Mouse (Mus musculus): ENCODE measurements at regions not wholly inside any gene's neighbourhood (a gene's known extent, or its start where the extent isn't known, plus 50 kb on each side); places are given as distances from the start of the nearest gene placed in this dataset.

DNA sequence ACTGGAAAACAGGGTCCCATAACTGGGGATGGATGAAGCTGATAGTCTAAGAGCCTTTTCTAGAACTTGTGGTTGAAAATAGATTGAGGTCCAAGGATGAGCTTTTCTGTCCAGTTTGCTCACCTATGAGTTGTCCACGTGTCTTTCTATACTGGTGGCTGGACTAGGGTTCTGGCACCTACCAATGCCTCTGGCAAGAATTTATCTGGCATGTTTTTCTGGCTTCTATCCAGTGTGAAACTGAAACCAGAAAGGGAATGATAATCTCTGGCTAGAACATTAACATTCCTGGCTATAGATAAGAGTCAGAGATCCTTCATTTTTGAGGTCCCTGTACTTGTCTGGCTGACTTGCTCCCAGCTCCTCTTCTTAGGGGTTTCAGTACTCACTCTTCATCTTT, 1534.0 kb upstream of the Got2 start:
- no peak for ATAC-seq (ENCODE audit: insufficient number of reproducible peaks, insufficient read depth, low FRiP score, low read depth)

DNA sequence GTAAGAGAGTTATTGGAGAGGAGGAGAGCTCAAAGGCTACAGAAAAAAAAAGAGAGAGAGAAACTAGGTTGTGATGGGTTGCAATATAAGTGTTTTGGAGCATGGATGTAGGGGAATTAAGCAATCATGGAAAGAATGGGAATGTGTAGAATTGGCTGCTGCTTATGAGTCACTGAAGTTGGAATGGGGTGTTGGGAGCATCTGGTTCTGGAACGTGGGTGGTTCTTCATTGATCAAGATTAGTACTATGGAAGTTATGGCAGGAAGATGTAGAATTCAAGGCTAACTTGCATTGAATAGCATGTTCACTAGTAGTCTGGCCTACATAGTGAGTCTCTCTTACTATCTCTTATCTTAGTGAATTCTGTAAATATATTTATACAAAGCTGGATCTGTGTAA, 1526.4 kb upstream of the Got2 start:
- no peak overlapping the region for H3K27ac ChIP-seq (replicated peaks in 1 of 2; ENCODE audit: control insufficient read depth in 1 of 2, insufficient read depth in 1 of 2, low read depth in 2 of 2, low read length in 2 of 2)
- H3K4me2 ChIP-seq (ENCODE audit: low read length) = no peak overlapping the region
- ATAC-seq (ENCODE audit: insufficient number of reproducible peaks, insufficient read depth, low FRiP score, low read depth) = no peak
- H3K4me1 ChIP-seq (ENCODE audit: control insufficient read depth in 2 of 2, insufficient read depth in 2 of 2, low read length in 2 of 2) = no peaks in the 10 kb centered on the region
- H3K9ac ChIP-seq (ENCODE audit: low read length) = no peak overlapping the region
- no peaks in the 10 kb centered on the region for H3K9me3 ChIP-seq (ENCODE audit: control insufficient read depth, low read length)
- H3K27me3 ChIP-seq (ENCODE audit: control insufficient read depth, insufficient read depth, low read length) = no peaks in the 10 kb centered on the region
- H3K36me3 ChIP-seq (ENCODE audit: control insufficient read depth, insufficient read depth, low read length) = no peaks in the 10 kb centered on the region
- 78% methylated on average over 1 of the region's 1 CpGs for WGBS
- H3K4me3 ChIP-seq (ENCODE audit: control insufficient read depth in 1 of 2, insufficient read depth in 1 of 2, low read depth in 1 of 2, low read length in 2 of 2) = no peak overlapping the region

More for the DNA sequence above, 1534.0 kb upstream of the Got2 start:
- WGBS = 27% methylated on average over 1 of the region's 1 CpGs
- H3K36me3 ChIP-seq (ENCODE audit: control insufficient read depth, insufficient read depth, low read length) = no peaks in the 10 kb centered on the region
- H3K4me3 ChIP-seq (ENCODE audit: control insufficient read depth in 1 of 2, insufficient read depth in 1 of 2, low read depth in 1 of 2, low read length in 2 of 2) = no peak overlapping the region
- no peak overlapping the region for H3K4me2 ChIP-seq (ENCODE audit: low read length)
- 0 out of 4 replicates have a peak, but pooled peaks cover 0 to 6% of the 10 kb centered on the region in 2 experiments for H3K4me1 ChIP-seq (ENCODE audit: control insufficient read depth in 2 of 2, insufficient read depth in 2 of 2, low read length in 2 of 2)
- 0 out of 4 replicates have a peak overlapping the region, but pooled peaks of 1 of the 2 experiments have one; percentile 6 for H3K27ac ChIP-seq (replicated peaks in 1 of 2; ENCODE audit: control insufficient read depth in 1 of 2, insufficient read depth in 1 of 2, low read depth in 2 of 2, low read length in 2 of 2)
- H3K27me3 ChIP-seq (ENCODE audit: control insufficient read depth, insufficient read depth, low read length) = no peaks in the 10 kb centered on the region
- H3K9me3 ChIP-seq (ENCODE audit: control insufficient read depth, low read length) = no peaks in the 10 kb centered on the region
- H3K9ac ChIP-seq (ENCODE audit: low read length) = no peak overlapping the region

DNA sequence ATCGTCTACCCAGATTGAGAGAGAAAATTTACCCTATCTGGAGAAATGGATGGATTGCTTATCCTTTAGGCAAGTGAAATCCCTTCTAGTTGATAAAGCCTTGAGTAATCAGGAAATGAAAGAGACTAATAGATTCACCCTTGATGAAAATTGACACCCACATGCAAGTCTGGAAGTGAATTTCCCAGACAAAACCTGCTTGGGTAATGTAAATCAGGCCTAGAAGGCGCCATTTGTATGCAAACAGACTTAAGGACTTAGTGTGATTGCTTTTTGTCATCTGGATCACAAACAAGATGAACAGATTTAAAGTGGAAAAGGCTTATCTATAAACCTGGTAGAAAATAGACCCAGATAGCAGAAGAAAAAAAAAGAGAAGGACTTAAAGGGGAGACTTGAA, 1515.0 kb upstream of the Got2 start:
- H3K9me3 ChIP-seq (ENCODE audit: control insufficient read depth, low read length) = no peaks in the 10 kb centered on the region
- no peak overlapping the region for H3K27ac ChIP-seq (replicated peaks in 1 of 2; ENCODE audit: control insufficient read depth in 1 of 2, insufficient read depth in 1 of 2, low read depth in 2 of 2, low read length in 2 of 2)
- no peaks in the 10 kb centered on the region for H3K4me1 ChIP-seq (ENCODE audit: control insufficient read depth in 2 of 2, insufficient read depth in 2 of 2, low read length in 2 of 2)
- 59% methylated on average over 2 of the region's 2 CpGs for WGBS
- no peaks in the 10 kb centered on the region for H3K27me3 ChIP-seq (ENCODE audit: control insufficient read depth, insufficient read depth, low read length)
- H3K9ac ChIP-seq (ENCODE audit: low read length) = no peak overlapping the region
- no peak for ATAC-seq (ENCODE audit: insufficient number of reproducible peaks, insufficient read depth, low FRiP score, low read depth)
- no peak overlapping the region for H3K4me3 ChIP-seq (ENCODE audit: control insufficient read depth in 1 of 2, insufficient read depth in 1 of 2, low read depth in 1 of 2, low read length in 2 of 2)
- H3K36me3 ChIP-seq (ENCODE audit: control insufficient read depth, insufficient read depth, low read length) = no peaks in the 10 kb centered on the region
- no peak overlapping the region for H3K4me2 ChIP-seq (ENCODE audit: low read length)

DNA sequence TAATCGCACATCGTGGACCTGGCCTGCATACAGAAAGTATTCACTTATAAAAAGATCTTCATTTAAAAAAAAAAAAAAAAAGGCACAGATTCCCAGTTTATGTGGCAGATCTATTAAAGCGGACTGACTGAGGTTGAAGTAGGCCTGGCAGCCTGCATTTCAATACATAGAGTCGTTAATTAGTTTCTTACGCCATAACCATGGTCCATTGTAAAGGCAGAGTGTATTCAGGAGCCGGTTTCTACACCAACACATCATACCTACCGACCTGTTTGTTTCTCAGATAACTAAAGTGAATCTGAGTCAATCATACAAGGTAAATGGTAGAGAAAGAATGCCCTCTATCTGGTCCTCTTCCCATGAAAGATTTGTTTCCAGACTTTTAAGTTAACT, 1509.0 kb upstream of the Got2 start:
- 40% methylated on average over 7 of the region's 7 CpGs for WGBS
- no peak overlapping the region for H3K4me3 ChIP-seq (ENCODE audit: control insufficient read depth in 1 of 2, insufficient read depth in 1 of 2, low read depth in 1 of 2, low read length in 2 of 2)
- H3K9ac ChIP-seq (ENCODE audit: low read length) = no peak overlapping the region
- H3K4me1 ChIP-seq (ENCODE audit: control insufficient read depth in 2 of 2, insufficient read depth in 2 of 2, low read length in 2 of 2) = no peaks in the 10 kb centered on the region
- H3K4me2 ChIP-seq (ENCODE audit: low read length) = no peak overlapping the region
- no peaks in the 10 kb centered on the region for H3K27me3 ChIP-seq (ENCODE audit: control insufficient read depth, insufficient read depth, low read length)
- H3K27ac ChIP-seq (replicated peaks in 1 of 2; ENCODE audit: control insufficient read depth in 1 of 2, insufficient read depth in 1 of 2, low read depth in 2 of 2, low read length in 2 of 2) = no peak overlapping the region
- no peaks in the 10 kb centered on the region for H3K36me3 ChIP-seq (ENCODE audit: control insufficient read depth, insufficient read depth, low read length)
- no peak for ATAC-seq (ENCODE audit: insufficient number of reproducible peaks, insufficient read depth, low FRiP score, low read depth)
- no peaks in the 10 kb centered on the region for H3K9me3 ChIP-seq (ENCODE audit: control insufficient read depth, low read length)

DNA sequence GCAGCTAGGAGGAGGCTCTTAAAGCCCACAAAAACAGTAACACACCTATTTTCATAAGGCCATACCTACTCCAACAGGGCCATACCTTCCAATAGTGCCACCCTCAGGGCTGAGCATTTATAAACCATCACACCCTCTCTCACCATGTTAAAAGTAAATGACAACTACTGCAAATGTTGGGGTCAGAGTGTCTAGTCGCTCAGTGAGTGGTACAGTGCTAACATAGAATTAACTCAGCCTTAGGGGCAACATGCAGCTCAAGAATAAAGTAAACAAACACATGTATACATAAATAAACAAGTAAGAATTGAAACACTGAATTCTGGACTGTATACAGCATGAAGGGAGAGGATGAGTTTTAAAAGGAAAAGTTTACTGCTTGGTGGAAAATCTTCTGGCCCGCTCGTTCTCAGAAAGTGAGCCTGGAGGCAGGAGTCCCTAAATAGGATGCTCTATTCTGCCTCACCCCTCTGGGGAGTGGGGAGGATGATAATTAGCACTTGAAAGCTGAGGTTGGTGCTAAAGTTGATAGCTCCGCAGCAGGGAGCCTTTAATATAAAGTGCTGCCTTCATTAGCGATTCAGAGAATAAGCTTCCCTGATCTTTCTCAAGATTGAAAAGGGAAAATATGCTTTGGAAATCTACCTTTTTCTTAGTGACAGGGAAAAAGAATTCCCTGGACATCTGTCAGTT, 1508.4 kb upstream of the Got2 start:
- no peaks in the 10 kb centered on the region for H3K36me3 ChIP-seq (ENCODE audit: control insufficient read depth, insufficient read depth, low read length)
- H3K9ac ChIP-seq (ENCODE audit: low read length) = no peak overlapping the region
- no peaks in the 10 kb centered on the region for H3K9me3 ChIP-seq (ENCODE audit: control insufficient read depth, low read length)
- H3K4me2 ChIP-seq (ENCODE audit: low read length) = no peak overlapping the region
- no peak overlapping the region for H3K27ac ChIP-seq (replicated peaks in 1 of 2; ENCODE audit: control insufficient read depth in 1 of 2, insufficient read depth in 1 of 2, low read depth in 2 of 2, low read length in 2 of 2)
- no peaks in the 10 kb centered on the region for H3K27me3 ChIP-seq (ENCODE audit: control insufficient read depth, insufficient read depth, low read length)
- no peaks in the 10 kb centered on the region for H3K4me1 ChIP-seq (ENCODE audit: control insufficient read depth in 2 of 2, insufficient read depth in 2 of 2, low read length in 2 of 2)
- no peak overlapping the region for H3K4me3 ChIP-seq (ENCODE audit: control insufficient read depth in 1 of 2, insufficient read depth in 1 of 2, low read depth in 1 of 2, low read length in 2 of 2)
- 31% methylated on average over 5 of the region's 5 CpGs for WGBS
- ATAC-seq (ENCODE audit: insufficient number of reproducible peaks, insufficient read depth, low FRiP score, low read depth) = no peak

DNA sequence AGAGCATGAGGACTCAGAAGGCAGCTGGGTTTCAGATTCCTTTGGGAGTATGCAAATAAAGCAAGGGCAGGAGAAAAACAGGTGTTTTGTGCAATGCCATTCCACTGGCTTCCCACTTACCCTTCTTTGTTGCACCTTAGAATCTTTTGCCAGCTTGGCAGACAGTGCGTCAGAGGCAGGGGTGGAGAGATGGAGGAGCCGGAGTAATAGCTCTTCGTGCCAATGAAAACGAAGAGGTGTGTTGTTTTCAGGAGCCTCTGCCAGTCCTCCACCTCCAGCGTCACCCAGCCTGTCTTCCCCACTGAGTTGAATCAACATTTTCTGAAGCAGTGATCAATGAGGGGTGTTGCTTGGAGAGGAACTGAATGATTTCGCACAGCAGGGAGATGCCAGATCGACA, 1501.3 kb upstream of the Got2 start:
- Histone ChIP-seq H3K9ac (ENCODE audit: low read length) (no peak overlapping the region), H3K4me2 (ENCODE audit: low read length) (no peak overlapping the region), H3K4me1 (ENCODE audit: control insufficient read depth in 2 of 2, insufficient read depth in 2 of 2, low read length in 2 of 2) (no peaks in the 10 kb centered on the region), H3K27me3 (ENCODE audit: control insufficient read depth, insufficient read depth, low read length) (no peaks in the 10 kb centered on the region), H3K27ac (replicated peaks in 1 of 2; ENCODE audit: control insufficient read depth in 1 of 2, insufficient read depth in 1 of 2, low read depth in 2 of 2, low read length in 2 of 2) (no peak overlapping the region), H3K9me3 (ENCODE audit: control insufficient read depth, low read length) (no peaks in the 10 kb centered on the region), H3K36me3 (ENCODE audit: control insufficient read depth, insufficient read depth, low read length) (no peaks in the 10 kb centered on the region), H3K4me3 (ENCODE audit: control insufficient read depth in 1 of 2, insufficient read depth in 1 of 2, low read depth in 1 of 2, low read length in 2 of 2) (no peak overlapping the region)
- WGBS = 7% methylated on average over 7 of the region's 7 CpGs
- no peak for ATAC-seq (ENCODE audit: insufficient number of reproducible peaks, insufficient read depth, low FRiP score, low read depth)

DNA sequence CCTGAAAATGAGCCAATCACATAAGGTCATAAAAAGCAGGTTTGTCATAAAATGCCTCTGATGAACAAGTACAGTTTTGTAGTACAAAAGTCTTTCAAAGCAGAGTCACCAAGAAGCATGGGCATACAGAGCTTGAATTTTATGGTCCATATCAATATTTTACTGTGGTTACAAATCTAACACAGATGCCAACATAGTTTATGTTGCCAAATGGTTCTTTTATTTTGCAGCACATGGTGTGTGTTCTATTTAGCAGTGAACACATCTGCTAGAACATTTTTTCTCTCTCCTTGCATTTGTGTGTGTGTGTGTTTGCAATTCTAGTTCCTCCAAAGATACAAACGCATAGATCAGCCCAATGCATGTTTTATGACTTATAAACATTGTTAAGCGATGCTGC, 1500.8 kb upstream of the Got2 start:
- H3K4me3 ChIP-seq (ENCODE audit: control insufficient read depth in 1 of 2, insufficient read depth in 1 of 2, low read depth in 1 of 2, low read length in 2 of 2) = no peak overlapping the region
- H3K27ac ChIP-seq (replicated peaks in 1 of 2; ENCODE audit: control insufficient read depth in 1 of 2, insufficient read depth in 1 of 2, low read depth in 2 of 2, low read length in 2 of 2) = no peak overlapping the region
- no peak for ATAC-seq (ENCODE audit: insufficient number of reproducible peaks, insufficient read depth, low FRiP score, low read depth)
- H3K4me1 ChIP-seq (ENCODE audit: control insufficient read depth in 2 of 2, insufficient read depth in 2 of 2, low read length in 2 of 2) = no peaks in the 10 kb centered on the region
- no peak overlapping the region for H3K9ac ChIP-seq (ENCODE audit: low read length)
- H3K4me2 ChIP-seq (ENCODE audit: low read length) = no peak overlapping the region
- H3K36me3 ChIP-seq (ENCODE audit: control insufficient read depth, insufficient read depth, low read length) = no peaks in the 10 kb centered on the region
- no peaks in the 10 kb centered on the region for H3K27me3 ChIP-seq (ENCODE audit: control insufficient read depth, insufficient read depth, low read length)
- WGBS = 17% methylated on average over 2 of the region's 2 CpGs
- H3K9me3 ChIP-seq (ENCODE audit: control insufficient read depth, low read length) = no peaks in the 10 kb centered on the region

All from heart, embryonic 14.5 days (tissue).